Mouse (Mus musculus) midbrain, embryonic 11.5 days (tissue): ENCODE data around the gene Rcan2. TPM values are rescaled to one million over a fixed set of nuclear protein-coding genes. Genes with fewer than 3 reads are reported as not detected.

Experiments
- ATAC-seq: fragments of 200-750 bp; cut with Nextera tagmentation; 2 replicates; pipeline ENCODE4 v1.8.0; 2017; ENCODE audit warnings: moderate TSS enrichment, moderate library complexity; ENCODE audit not compliant: low FRiP score
- DNase-seq: peaks from one replicate; pipeline ENCODE4 v3.0.0; 2015; ENCODE audit warnings: low spot score; ENCODE audit errors: missing footprints
- H3K27ac ChIP-seq: fragments of 300-500 bp; sonication (generic); 2 replicates; pipeline ENCODE4 v1.5.1; 2014; ENCODE audit warnings: low read depth, low read length
- H3K27me3 ChIP-seq: fragments of 300-500 bp; sonication (generic); 2 replicates; pipeline ENCODE4 v1.6.1; 2014; ENCODE audit warnings: mild to moderate bottlenecking, low read length, moderate library complexity, mixed read lengths; ENCODE audit not compliant: control insufficient read depth, insufficient read depth
- H3K36me3 ChIP-seq: fragments of 300-500 bp; sonication (generic); 2 replicates; pipeline ENCODE4 v1.6.1; 2014; ENCODE audit warnings: mild to moderate bottlenecking, low read length, moderate library complexity, mixed read lengths; ENCODE audit not compliant: control insufficient read depth, insufficient read depth
- H3K4me1 ChIP-seq: fragments of 300-500 bp; sonication (generic); 2 replicates; pipeline ENCODE4 v1.6.1; 2014; ENCODE audit warnings: low read length; ENCODE audit not compliant: control insufficient read depth, insufficient read depth
- H3K4me2 ChIP-seq: fragments of 300-500 bp; sonication (generic); 2 replicates; pipeline ENCODE4 v1.6.1; 2014; ENCODE audit warnings: mild to moderate bottlenecking, moderate library complexity
- H3K4me3 ChIP-seq: fragments of 300-500 bp; sonication (generic); 2 replicates; pipeline ENCODE4 v1.5.1; 2014; ENCODE audit warnings: low read depth, low read length
- H3K9ac ChIP-seq: fragments of 300-500 bp; sonication (generic); 2 replicates; pipeline ENCODE4 v1.6.1; 2014; ENCODE audit warnings: low read length
- H3K9me3 ChIP-seq: fragments of 300-500 bp; sonication (generic); 2 replicates; pipeline ENCODE4 v1.6.1; 2016; ENCODE audit warnings: low read length; ENCODE audit not compliant: control insufficient read depth
- WGBS: fragments of 180-500 bp; shearing (Covaris S2); extraction: QIAGEN DNeasy Blood & Tissue Kit; methylation state at CpG from one replicate; pipeline ENCODE4 v1.1.7; 2014; 5-methylcytosine and 5-hydroxymethylcytosine counted together
- polyA plus RNA-seq: library from polyadenylated mRNA; unstranded; fragments of >200 nt; fragmentation: Nextera tagmentation; extraction: Ambion mirVana; gene quantifications from 2 replicates; pipeline ENCODE4 v1.2.1, GENCODE M21; 2014

The Rcan2 gene
- polyA plus RNA-seq, 1 experiment from 2014 or later: 9.0 TPM

GRCm38 (mm10) chr17:43846714-43847113, 45.6 kb downstream of the Rcan2 start:
- no peak overlapping the region for H3K4me3 ChIP-seq
- no peaks in the 10 kb centered on the region for H3K36me3 ChIP-seq
- no peak overlapping the region for H3K4me2 ChIP-seq
- no peak overlapping the region for H3K9ac ChIP-seq
- H3K27ac ChIP-seq: no peak overlapping the region
- no peak for DNase-seq
- no peaks in the 10 kb centered on the region for H3K9me3 ChIP-seq
- WGBS: 87% methylated on average over 2 of the region's 2 CpGs
- H3K4me1 ChIP-seq: no peaks in the 10 kb centered on the region
- ATAC-seq: no peak
- no peaks in the 10 kb centered on the region for H3K27me3 ChIP-seq

GRCm38 (mm10) chr17:43848903-43849302, 47.8 kb downstream of the Rcan2 start:
- Histone ChIP-seq H3K9ac (no peak overlapping the region), H3K4me2 (no peak overlapping the region), H3K9me3 (no peaks in the 10 kb centered on the region), H3K4me3 (no peak overlapping the region), H3K27ac (no peak overlapping the region), H3K27me3 (no peaks in the 10 kb centered on the region), H3K4me1 (no peaks in the 10 kb centered on the region), H3K36me3 (no peaks in the 10 kb centered on the region)
- no peak for ATAC-seq
- no peak for DNase-seq
- 78% methylated on average over 3 of the region's 3 CpGs for WGBS

GRCm38 (mm10) chr17:43855132-43855531, 54.0 kb downstream of the Rcan2 start:
- Histone ChIP-seq H3K4me1 (no peaks in the 10 kb centered on the region), H3K9ac (no peak overlapping the region), H3K4me3 (no peak overlapping the region), H3K27ac (no peak overlapping the region), H3K4me2 (no peak overlapping the region), H3K9me3 (no peaks in the 10 kb centered on the region), H3K27me3 (no peaks in the 10 kb centered on the region), H3K36me3 (no peaks in the 10 kb centered on the region)
- DNase-seq: no peak
- ATAC-seq: no peak
- WGBS: 85% methylated on average over 5 of the region's 5 CpGs

- ATAC-seq (no peak), DNase-seq (no peak)
- no peak overlapping the region for H3K4me2 ChIP-seq
- no peak overlapping the region for H3K27ac ChIP-seq
- no peak overlapping the region for H3K4me3 ChIP-seq
- no peak overlapping the region for H3K9ac ChIP-seq
- no peaks in the 10 kb centered on the region for H3K27me3 ChIP-seq
- no peaks in the 10 kb centered on the region for H3K9me3 ChIP-seq
- no peaks in the 10 kb centered on the region for H3K4me1 ChIP-seq
- 80% methylated on average over 4 of the region's 4 CpGs for WGBS
- H3K36me3 ChIP-seq: no peaks in the 10 kb centered on the region
Observed at GRCm38 (mm10) chr17:43856081-43856480, 54.9 kb downstream of the Rcan2 start.

- 88% methylated on average over 9 of the region's 9 CpGs for WGBS
- no peaks in the 10 kb centered on the region for H3K36me3 ChIP-seq
- H3K27ac ChIP-seq: no peak overlapping the region
- no peak overlapping the region for H3K4me3 ChIP-seq
- no peak for DNase-seq
- H3K9me3 ChIP-seq: no peaks in the 10 kb centered on the region
- no peak overlapping the region for H3K4me2 ChIP-seq
- no peak overlapping the region for H3K9ac ChIP-seq
- no peak for ATAC-seq
- H3K4me1 ChIP-seq: no peaks in the 10 kb centered on the region
- no peaks in the 10 kb centered on the region for H3K27me3 ChIP-seq
Observed at GRCm38 (mm10) chr17:43868808-43869207, 67.7 kb downstream of the Rcan2 start.

- peak; percentile 90 for DNase-seq
- 22% methylated on average over 5 of the region's 5 CpGs for WGBS
Observed at GRCm38 (mm10) chr17:43869677-43870076, 68.5 kb downstream of the Rcan2 start.

DNA sequence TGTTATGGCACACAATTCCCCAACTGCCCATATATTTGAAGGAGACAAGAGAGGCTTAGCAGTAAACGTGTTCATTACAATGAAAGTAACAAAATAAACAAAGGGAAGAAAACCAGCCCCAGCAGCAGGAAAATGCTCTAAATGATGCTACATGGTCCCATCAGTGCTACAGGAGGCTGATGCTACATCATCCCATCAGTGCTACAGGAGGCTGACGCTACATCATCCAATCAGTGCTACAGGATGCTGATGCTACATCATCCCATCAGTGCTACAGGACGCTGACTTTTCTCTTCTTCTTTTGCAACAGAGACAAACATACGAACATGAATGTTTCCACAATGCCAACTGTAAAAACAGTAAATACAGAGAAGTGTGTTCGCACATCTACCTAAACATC, 73.3 kb downstream of the Rcan2 start:
- 85% methylated on average over 5 of the region's 5 CpGs for WGBS
- Histone ChIP-seq H3K9me3 (no peaks in the 10 kb centered on the region), H3K27me3 (no peaks in the 10 kb centered on the region), H3K27ac (no peak overlapping the region), H3K9ac (no peak overlapping the region), H3K4me3 (no peak overlapping the region), H3K4me2 (no peak overlapping the region), H3K36me3 (no peaks in the 10 kb centered on the region), H3K4me1 (no peaks in the 10 kb centered on the region)
- ATAC-seq (no peak), DNase-seq (no peak)

More at GRCm38 (mm10) chr17:43869677-43870076, 68.5 kb downstream of the Rcan2 start:
- no peaks in the 10 kb centered on the region for H3K4me1 ChIP-seq
- H3K27ac ChIP-seq: no peak overlapping the region
- no peaks in the 10 kb centered on the region for H3K36me3 ChIP-seq
- no peaks in the 10 kb centered on the region for H3K9me3 ChIP-seq
- H3K4me2 ChIP-seq: no peak overlapping the region
- no peaks in the 10 kb centered on the region for H3K27me3 ChIP-seq
- H3K4me3 ChIP-seq: no peak overlapping the region
- H3K9ac ChIP-seq: no peak overlapping the region
- no peak for ATAC-seq

- Histone ChIP-seq H3K9ac (no peak overlapping the region), H3K4me2 (no peak overlapping the region), H3K4me1 (no peaks in the 10 kb centered on the region), H3K36me3 (no peaks in the 10 kb centered on the region), H3K4me3 (no peak overlapping the region), H3K27ac (no peak overlapping the region), H3K9me3 (no peaks in the 10 kb centered on the region), H3K27me3 (no peaks in the 10 kb centered on the region)
- DNase-seq (no peak), ATAC-seq (no peak)
- 64% methylated on average over 2 of the region's 2 CpGs for WGBS
Observed at GRCm38 (mm10) chr17:43877425-43877824, 76.3 kb downstream of the Rcan2 start.

GRCm38 (mm10) chr17:43883016-43883415, 81.9 kb downstream of the Rcan2 start:
- no peak for ATAC-seq
- Histone ChIP-seq H3K9ac (no peak overlapping the region), H3K4me1 (no peaks in the 10 kb centered on the region), H3K27ac (no peak overlapping the region), H3K4me3 (no peak overlapping the region), H3K9me3 (no peaks in the 10 kb centered on the region), H3K27me3 (no peaks in the 10 kb centered on the region), H3K36me3 (no peaks in the 10 kb centered on the region), H3K4me2 (no peak overlapping the region)
- WGBS: 26% methylated on average over 1 of the region's 1 CpGs
- no peak for DNase-seq

DNA sequence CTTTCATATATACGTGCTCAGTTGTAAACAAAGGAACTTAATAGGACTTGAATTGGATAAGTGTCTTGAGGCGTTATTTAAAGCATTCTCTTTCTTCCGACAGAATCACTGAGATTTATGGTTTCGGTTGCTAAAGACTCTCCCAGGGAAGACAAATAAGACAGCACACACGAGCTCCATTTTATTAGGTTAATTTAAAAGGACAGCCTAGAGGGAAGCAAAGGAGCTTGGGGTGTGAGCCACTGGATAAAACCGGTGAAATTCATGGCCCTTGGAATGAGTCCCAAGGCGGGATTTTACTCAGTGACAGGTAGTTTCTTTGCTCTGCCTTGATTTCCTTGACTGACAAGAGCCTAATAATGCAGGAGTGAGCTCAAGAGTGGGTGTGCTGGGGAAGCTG, 85.1 kb downstream of the Rcan2 start:
- Histone ChIP-seq H3K4me2 (no peak overlapping the region), H3K4me1 (no peaks in the 10 kb centered on the region), H3K36me3 (no peaks in the 10 kb centered on the region), H3K9ac (no peak overlapping the region), H3K4me3 (no peak overlapping the region), H3K9me3 (no peaks in the 10 kb centered on the region), H3K27me3 (no peaks in the 10 kb centered on the region), H3K27ac (no peak overlapping the region)
- ATAC-seq (no peak), DNase-seq (no peak)
- WGBS: 85% methylated on average over 7 of the region's 7 CpGs
